Mouse (Mus musculus) heart, postnatal 10 days (tissue): ENCODE measurements around the gene Coa3. TPM values are rescaled to one million over a fixed set of nuclear protein-coding genes. Genes with fewer than 3 reads are reported as not detected.
A peak's percentile ranks its signal among the peaks of the same experiment; 100 is the strongest.

Experiments
- DNase-seq, 2 experiments: peaks; one replicate each; pipeline ENCODE4 v3.0.0; 2021
- intact Hi-C: fragments of 180-260 bp; cut with DNase I; formaldehyde crosslinking; loops from one replicate; pipeline ENCODE4 v1.15.1; 2025
- total RNA-seq, 2 experiments: library from RNA; stranded (reverse); gene quantifications; 2 replicates each; pipeline ENCODE4 v1.2.3; 2021

Gene Coa3
- total RNA-seq, 2 experiments from 2014 or later = 84.2 to 92.6 TPM

DNA sequence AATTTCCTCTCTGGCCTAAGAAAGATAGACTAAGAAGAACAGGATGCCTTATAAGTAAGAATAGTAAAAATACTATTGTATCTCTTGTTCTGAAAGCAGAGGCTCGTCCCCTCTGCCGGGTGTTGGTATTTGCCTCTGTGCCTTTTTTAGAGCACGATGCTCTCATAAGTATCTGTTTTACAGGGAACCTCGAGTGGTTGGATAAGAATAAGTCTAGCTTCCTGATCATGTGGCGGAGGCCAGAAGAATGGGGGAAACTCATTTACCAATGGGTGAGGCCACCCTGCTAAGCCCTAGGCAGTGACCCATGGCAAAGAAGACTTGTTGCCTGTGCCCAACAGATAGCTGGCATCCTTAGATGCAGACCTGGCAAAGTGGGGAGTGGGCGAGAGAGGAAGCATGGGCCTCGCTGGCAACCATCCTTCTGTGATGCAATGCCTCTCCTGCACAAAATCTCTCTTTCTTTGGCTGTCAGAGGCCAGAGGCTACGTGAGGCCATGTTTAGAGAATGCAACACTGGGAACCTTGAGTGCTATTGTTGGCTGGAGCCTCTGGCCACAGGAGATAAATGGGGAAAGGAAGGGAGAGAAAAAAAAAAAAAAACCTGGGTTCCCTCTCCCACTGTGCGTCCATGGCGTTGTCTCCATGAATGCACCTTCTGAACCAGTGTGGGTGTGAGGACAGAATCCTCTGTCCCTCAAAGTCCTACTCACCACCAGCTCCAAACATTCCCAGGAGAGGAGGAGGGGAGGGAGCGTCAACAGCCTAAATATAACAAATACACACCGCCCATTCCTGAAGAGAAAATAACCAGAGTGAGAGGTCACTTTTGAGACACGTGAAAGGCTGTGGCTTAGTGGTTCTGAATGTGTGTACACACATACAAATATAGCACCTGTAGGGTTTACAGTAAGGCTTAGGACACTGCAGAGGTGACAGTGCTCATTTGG, 22.8 kb downstream of the Coa3 start:
- peak; percentile 75 for DNase-seq
- intact Hi-C loops = no loop called here

DNA sequence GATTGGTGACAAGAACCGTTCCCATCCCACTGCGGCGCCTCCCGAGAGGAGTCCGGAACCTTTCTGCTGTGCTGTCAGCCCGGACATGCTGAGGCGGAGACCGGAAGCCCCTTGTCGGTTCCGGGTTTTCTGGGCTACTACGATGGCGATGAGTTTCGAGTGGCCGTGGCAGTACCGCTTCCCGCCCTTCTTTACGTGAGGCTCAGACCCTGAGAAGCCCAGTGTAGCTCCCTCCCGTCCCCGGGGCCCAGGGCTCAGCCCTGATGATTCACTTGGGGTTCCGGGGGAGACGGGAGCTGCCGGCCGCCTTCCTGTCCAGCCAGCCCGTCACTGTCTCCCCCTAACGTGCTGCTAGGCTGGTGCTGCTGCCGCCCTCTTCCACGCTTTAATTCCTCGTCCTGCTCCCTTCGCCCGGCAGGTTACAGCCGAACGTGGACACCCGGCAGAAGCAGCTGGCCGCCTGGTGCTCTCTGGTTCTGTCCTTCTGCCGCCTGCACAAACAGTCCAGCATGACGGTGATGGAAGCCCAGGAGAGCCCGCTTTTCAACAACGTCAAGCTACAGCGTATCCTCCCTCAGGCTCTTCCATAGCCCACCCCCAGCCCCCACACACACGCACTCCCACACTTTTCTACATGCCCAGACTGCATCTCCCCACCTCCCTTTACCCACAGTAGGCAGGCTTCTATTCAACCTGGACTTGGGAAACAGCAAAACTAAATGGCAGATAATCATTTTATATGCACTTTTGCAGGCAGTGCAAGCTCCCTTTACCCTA, 25.1 kb downstream of the Coa3 start, which contains the start of gene Vps25:
Gene Vps25 (plus strand): TSS at position 95 of the 777 bp plus-strand sequence.
- intact Hi-C loops = loop anchor here (2.0 kb wide), 2 partner anchors 25 to 49 kb away; partner anchors contain the start of genes Becn1, Cntd1 and Coa3
- peak; percentile 91 to 94 for DNase-seq

DNA sequence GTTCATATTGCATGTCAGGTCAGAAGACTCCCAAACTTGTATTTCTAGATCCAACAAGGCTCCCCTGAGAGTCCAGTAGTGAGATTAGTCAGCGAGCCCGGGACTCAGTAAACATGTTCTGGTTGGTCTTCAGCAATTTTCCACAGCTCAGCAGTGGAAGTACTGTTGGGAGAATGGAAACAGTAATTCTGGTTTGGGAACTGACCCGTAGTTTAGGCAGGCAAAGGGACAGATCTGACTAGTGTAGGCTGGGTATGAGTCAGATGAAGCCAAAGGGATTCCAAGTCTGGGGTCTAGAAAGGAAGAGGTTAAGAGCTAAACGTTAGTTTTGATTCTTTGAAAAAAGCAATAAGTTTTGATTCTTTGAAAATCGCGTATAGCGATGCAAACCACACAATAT, 26.0 kb downstream of the Coa3 start:
- DNase-seq = peak; percentile 36 to 37
- intact Hi-C loops = loop anchor here (2.0 kb wide), 2 partner anchors 26 to 50 kb away; partner anchors contain the start of genes Becn1, Cntd1 and Coa3

DNA sequence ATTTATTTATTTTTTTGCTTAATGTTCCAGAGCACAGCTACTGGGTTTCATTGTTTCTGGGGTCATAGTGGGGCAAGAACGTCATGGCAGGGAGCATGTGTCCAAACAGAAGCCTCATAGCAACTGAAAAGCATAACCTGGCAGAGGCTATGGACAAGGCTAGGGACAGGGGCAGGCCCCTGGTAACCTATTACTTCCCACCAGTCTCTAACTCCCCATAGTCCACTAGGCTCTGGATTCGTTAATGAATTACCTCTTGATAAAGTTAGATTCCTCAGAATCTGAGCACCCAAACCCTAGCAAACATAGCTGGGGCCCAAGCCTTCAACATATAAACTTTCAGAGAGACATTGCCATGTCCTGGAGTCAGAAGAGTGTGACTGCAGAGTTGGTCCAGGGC, 27.9 kb downstream of the Coa3 start:
- intact Hi-C loops = no loop called here
- DNase-seq = no peak

DNA sequence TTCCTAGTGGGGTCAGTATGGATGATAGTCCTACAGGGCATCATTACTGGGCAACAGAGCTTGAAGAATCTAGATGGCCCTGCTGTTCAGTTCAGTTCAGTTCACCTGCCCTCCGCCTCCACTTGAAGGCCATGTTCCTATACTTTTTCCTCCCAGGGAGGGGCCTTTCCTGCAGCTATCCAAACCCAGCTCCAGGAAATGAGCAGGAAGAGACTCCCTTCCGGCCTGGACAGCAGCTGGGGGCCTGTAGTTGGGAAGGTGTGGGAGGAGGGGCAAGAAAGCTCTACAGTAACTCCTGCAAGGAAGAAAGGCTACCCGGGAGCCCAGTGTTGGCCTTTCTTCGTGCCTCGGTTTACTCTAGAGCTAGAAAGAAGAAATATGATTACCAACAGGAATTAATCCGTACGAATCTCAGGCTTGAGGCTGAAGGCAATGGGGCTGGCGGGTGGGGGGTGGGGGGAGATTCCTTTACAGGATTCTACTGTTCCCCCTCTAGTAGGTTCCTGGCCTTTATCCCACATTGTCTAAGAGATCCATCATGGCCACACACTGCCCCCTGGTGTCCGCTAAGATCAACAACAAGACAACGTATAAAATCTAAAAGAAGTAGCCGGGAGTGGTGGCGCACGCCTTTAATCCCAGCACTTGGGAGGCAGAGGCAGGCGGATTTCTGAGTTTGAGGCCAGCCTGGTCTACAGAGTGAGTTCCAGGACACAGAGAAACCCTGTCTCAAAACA, 30.5 kb downstream of the Coa3 start:
- peak; percentile 76 to 81 for DNase-seq
- intact Hi-C loops = loop anchor here (1.0 kb wide), 2 partner anchors 22 to 36 kb away; partner anchors contain the start of gene Ezh1

DNA sequence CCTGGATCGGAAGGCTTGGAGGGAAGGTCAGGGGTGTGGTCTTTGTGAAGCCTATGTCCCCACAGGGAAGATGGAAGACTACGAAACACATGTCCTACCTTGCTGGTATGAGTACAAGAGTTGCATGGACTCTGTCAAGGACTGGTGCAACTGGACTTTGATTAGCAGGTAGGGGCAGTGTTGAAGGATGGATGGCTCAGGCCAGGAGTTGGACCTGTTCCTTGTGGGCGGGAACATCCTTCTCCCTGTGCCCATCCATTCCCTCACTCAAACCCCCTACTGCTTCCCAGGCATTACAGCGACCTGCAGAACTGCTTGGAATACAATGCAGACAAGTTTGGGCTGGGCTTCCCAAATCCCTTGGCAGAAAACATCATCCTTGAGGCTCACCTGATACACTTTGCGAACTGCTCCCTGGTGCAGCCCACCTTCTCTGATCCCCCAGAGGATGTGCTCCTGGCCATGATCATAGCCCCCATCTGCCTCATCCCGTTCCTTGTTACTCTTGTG, 31.3 kb downstream of the Coa3 start:
- intact Hi-C loops = loop anchor here (1.0 to 2.0 kb wide), 3 partner anchors 17 to 35 kb away; partner anchors contain the start of gene Ezh1
- no peak for DNase-seq

DNA sequence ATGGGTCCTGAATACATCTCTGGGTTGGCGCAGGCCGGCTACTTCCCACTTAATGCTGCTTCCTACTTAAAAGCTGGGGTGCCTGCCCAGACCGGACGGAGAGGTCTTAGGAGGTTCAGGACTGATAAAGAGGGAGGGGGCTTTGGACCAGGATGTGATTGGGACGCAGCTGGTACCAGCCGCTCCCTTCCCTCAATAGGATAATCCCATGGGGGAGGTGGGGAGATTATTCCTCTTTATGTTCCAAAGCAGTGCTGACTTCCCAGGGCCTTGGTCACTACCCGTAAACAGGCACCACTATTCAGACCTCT, 32.3 kb downstream of the Coa3 start:
- DNase-seq = no peak
- intact Hi-C loops = loop anchor here (2.0 kb wide), 1 partner anchor 16 kb away; no protein-coding TSS in a partner anchor

DNA sequence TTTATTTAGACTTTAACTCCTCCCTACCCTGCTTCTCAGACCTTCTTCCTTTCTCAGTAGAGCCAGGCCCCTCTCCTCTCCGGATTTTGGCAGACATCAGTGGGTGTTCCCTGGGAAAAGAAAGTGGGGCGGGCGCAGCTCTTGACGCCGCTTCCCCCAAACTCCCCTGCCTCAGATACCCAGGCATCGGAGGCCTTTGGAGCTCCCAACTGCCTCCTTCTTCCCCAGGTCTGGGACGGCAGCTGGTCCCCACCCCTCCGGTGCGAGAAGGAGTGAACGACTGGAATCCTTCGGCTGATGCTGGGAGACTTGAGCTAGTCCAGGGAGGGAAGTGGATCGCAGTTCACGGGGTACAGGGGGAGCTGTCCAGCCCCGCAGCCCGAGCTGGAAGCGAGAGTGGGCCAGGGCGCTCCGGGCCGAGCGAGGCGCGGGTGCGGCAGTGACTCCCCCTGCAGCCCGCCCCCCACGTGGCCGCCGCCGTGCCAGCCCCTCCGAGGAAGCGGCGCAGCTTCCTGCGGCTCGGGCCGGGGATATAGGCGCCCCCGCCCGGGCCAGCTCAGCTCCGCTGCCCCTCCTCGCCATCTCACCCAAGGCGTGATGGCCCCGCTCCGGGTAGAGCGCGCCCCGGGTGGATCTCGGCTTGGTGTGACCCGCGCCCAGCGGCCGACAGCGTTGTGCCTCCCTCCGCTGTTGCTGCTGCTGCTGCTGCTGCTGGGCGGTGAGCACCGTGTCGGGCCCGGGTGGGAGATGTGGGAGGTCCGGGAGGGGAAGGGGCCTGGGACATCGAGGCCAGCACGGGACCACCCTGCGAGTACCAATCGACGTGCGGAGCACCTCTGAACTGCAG, 32.8 kb downstream of the Coa3 start, which contains the start of gene Ramp2:
Gene Ramp2 (plus strand): TSS at position 174 of the 847 bp plus-strand sequence.
- intact Hi-C loops = loop anchor here (2.0 kb wide), 1 partner anchor 15 kb away; no protein-coding TSS in a partner anchor
- DNase-seq = peak; percentile 73 to 74

DNA sequence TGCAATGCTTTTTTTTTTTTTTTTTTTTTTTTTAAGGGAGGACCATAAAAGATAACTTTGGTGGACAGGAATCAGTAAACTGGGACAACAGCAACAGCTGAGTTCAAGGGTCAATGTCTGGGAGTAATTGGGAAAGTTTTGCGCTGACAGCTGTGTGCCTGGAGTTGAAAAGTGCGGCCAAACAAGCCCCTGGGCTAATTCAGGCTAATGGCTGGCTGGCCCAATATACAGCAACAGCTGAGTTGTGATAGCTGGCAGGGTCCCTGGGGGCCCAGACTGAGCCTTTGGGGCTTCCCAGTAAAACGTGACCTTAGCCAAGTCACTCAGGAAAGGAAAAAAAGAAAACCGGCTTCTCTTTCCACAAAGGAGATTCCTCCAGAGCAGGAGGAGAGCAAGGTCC, 33.8 kb downstream of the Coa3 start:
- peak; percentile 69 to 73 for DNase-seq
- intact Hi-C loops = no loop called here

DNA sequence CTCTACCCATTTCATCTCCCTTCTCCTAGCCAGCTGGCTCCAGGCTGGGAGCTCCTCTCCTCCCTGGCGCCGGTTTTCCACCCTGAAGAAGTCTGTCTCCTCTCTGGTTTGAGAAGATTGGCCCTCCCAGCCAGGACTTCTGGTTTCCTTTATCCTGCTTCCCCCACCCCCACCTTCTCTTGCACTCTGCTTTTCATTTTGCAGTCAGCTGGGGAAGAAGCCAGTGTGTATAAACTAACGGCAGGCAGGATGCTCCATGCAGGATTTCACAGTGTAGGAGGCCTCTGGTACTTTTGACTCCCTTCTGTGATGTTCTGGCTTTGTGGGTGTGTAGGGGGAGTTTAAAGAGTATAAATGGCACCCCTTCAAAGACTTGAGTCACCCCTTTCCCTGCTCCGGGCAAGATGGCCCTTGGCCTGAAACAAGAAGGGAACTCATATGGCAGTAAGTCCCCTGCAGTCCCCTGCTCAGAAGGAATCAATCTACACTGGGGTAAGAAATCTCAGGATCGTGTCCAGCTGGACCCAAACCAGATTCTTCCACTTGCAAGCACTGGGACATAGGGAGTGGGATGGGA, 40.8 kb downstream of the Coa3 start:
- intact Hi-C loops = no loop called here
- DNase-seq = peak; percentile 60 to 65

DNA sequence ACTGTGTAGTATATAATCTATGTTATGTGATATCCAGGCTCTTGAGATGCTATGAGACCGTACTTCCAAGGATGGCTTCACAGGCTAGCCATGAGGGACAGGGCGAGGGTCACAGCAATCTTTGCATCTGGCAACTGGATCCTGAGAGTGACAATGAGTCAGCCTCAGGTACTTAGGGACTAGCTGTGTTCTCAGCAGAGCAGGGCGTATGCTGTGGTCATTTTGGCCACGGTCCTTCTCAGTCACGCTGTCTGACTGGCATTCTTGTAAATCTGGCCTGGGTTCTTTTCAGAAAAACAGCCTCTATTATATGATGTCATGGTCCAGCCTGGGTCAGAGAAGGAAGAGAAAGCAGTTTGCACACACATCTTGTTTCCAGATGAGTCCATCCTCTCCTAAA, 42.1 kb downstream of the Coa3 start:
- DNase-seq = no peak
- intact Hi-C loops = no loop called here

DNA sequence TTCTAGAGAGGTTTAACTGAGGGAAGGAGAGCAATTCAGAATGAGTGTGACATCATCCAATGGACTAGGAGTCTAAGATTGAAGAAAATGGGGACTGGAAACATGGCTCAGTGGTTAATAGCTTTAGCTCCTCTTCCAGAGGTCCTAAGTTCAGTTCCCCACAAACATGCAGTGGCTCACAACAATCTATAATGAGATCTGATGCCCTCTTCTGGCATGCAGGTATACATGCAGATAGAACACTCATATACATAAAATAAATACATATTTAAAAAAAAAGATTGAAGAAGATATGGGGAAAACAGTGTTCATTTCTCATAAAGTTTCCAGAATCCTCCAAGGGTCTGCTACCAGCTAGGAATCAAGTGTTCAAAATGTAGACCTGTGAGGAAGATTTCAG, 43.5 kb downstream of the Coa3 start:
- no peak for DNase-seq
- intact Hi-C loops = no loop called here

DNA sequence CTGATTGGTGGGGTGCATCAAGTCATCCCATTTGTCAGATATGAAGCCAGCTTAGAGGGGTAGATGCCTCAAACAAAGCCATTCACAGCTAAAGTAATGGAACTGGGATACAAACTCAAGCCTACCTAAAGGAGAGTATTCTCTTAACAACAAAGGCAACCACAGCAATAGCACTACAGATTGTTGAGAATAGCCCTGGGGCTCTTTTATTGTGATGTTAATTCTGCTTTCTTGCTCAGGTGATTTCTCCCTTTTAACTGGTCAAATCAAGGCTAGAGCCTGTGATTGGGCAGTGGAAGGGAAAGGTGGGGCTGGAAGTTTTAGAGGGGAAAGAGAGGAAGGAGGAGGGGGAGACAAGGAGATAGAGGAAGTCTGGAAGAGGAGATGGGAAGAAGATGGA, 44.8 kb downstream of the Coa3 start:
- intact Hi-C loops = no loop called here
- no peak for DNase-seq

DNA sequence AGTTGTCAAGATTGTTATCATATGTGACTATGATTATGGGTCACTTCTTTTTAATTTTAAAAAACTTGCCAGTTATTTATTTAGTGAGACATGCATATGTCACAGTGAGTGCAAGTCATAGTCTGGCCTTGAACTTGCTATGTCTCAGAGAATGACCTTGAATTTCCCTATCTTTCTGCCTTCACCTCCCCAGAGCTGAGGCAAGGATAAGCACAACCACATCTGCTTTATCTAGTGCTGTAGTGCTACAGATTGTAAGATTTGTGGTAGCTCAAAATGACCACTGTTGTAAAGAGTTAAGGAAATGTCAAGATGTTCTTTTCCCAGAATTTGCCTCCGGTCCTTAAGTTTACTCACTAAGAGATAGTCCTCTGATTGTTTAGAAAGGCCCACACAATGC, 45.7 kb downstream of the Coa3 start:
- intact Hi-C loops = no loop called here
- DNase-seq = no peak

DNA sequence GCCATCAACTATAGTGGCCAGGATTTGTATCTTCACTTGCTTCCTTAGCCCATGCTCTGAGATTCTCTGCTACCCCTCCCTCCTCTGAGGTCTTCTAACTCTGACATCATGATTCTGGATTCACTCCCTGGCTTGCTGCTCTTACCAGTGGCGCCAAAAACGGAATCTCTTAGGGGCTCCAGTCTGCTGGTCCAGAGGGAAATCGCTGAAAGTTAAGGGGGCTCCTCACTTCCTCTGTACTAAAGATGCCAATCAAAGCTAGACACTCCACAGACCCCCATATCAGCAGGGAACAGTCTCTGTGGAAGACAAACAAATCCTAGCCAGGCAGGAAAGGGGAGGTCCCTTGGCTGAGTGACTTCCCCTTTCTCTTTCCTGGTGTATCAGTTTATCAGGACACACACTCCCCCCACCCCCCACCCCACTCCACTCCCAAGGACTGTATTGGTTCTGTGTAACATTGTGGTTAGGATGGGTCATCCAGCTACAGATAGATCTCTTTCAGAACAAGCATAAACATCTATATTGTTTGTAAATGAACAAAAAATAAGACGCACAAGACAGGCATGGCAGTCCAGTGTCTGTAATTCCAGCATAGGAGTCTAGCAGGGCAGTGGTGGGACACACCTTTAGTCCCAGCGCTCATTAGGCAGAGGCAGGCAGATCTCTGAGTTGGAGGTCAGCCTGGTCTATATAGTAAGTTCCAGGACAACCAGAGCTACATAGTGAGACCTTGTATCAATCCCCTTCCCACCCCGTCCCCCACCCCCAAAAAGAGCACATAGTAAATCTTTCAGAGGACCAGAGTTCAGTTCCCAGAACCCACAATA, 46.7 kb downstream of the Coa3 start:
- intact Hi-C loops = no loop called here
- peak; percentile 75 to 78 for DNase-seq

DNA sequence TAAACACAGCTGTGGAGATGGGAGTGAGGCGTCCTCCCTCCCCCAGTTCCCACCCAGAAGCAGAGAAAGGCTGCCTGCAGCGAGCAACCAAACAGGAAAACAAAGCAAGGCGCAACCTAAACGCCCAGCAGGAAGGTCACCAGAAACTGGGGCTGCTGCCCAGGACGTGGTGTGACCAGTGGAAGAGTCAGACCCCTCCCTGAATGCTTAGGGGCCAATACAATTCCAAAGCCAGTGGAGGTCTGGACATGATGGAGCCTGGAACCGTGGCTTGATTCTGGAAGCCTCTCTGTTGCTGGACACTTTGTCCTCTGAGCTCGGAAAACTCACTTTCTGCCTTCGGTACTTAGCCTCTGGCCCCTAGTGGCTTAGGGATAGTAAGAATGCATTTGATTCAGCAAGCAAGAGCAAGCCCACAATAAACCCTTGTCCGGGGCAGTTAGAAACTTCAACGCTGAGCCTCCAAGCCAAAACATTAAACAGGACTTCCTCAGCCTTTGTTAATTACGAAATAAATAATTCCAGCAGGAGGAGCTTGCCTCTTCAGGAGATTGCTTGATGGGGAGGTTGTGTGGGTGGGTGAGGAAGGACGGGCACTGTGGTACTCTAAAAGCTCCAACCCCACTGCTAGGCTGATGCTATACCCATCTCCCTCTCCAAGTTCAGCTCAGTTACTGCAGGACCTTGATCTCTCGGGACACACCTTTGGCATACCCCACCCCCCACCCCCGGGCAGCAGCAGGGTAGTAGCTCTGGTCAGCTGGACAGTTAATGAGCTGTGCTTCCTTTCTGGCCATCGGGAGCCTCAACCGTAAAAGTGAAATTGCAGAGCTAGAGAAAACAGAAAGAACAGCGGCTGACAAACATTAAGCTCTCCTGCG, 47.7 kb downstream of the Coa3 start:
- peak; percentile 84 to 85 for DNase-seq
- intact Hi-C loops = loop anchor here (2.0 kb wide), 1 partner anchor 16 kb away; the partner anchor contains the start of gene Ramp2

DNA sequence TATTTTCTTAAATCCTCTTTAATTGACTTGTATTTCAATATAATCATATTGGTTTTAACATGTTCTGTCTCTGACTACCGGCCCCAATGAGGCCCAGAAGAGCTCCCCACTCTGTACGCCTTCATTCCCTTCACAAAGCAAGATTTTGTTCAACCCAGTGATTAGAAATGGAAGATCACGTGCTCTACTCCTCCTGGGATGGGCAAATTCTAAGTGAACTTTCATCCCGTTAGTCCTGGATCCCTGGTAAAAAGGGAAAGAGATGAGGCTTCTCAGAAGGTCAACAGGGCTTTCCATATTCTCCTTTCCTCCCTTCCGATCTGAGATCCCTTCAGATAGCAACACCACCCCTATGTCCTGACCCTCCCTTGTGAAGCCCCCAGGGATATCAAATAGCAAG, 48.4 kb downstream of the Coa3 start:
- intact Hi-C loops = loop anchor here (2.0 kb wide), 1 partner anchor 16 kb away; the partner anchor contains the start of gene Ramp2
- DNase-seq = no peak
